Mouse (Mus musculus) kidney, adult 2 months (tissue): ENCODE results near the gene Stac2. TPM values are rescaled to one million over a fixed set of nuclear protein-coding genes. Genes with fewer than 3 reads are reported as not detected.

Experiments
- DNase-seq: peaks from one replicate; pipeline ENCODE4 v3.0.0; 2021
- H3K27ac ChIP-seq: fragments of 200-500 bp; 2 replicates; pipeline ENCODE4 v1.5.1; 2012; ENCODE audit warnings: low read depth, low read length, control low read depth, inconsistent platforms; ENCODE audit not compliant: insufficient read depth
- H3K27me3 ChIP-seq: fragments of 200-500 bp; replicated peaks from 2 replicates; pipeline ENCODE4 v1.6.1; 2012; ENCODE audit warnings: mild to moderate bottlenecking, moderate library complexity, low read length, inconsistent platforms; ENCODE audit not compliant: control insufficient read depth, insufficient read depth
- H3K36me3 ChIP-seq: fragments of 200-500 bp; 2 replicates; pipeline ENCODE4 v1.6.1; 2012; ENCODE audit warnings: mild to moderate bottlenecking, moderate library complexity, low read length, inconsistent platforms; ENCODE audit not compliant: control insufficient read depth, insufficient read depth
- H3K4me1 ChIP-seq: fragments of 200-500 bp; 2 replicates; pipeline ENCODE4 v1.6.1; 2011; ENCODE audit warnings: low read length; ENCODE audit not compliant: control insufficient read depth, insufficient read depth
- H3K4me3 ChIP-seq: fragments of 200-500 bp; 2 replicates; pipeline ENCODE4 v1.5.1; 2011; ENCODE audit warnings: mild to moderate bottlenecking, low read depth, low read length, control low read depth; ENCODE audit not compliant: insufficient read depth
- CTCF ChIP-seq: fragments of 200-500 bp; conservative IDR thresholded peaks from 2 replicates; pipeline ENCODE4 v1.5.1; 2011; ENCODE audit warnings: low read depth, mild to moderate bottlenecking, control low read depth, low read length, moderate library complexity, mixed read lengths; ENCODE audit not compliant: insufficient read depth, insufficient read length
- POLR2A ChIP-seq: fragments of 200-500 bp; IDR thresholded peaks from one replicate; pipeline ENCODE4 v1.6.1; 2011; ENCODE audit warnings: low read depth, low read length, control low read depth
- WGBS: fragments of 180-500 bp; shearing (Covaris S2); methylation state at CpG from one replicate; pipeline ENCODE4 v1.1.7; 2018; 5-methylcytosine and 5-hydroxymethylcytosine counted together
- polyA plus RNA-seq: library from polyadenylated mRNA; depleted of rRNA; stranded (reverse); fragments of >200 nt; gene quantifications from 2 replicates; pipeline ENCODE4 v1.2.3, GENCODE M21; 2012

Stac2 gene
- polyA plus RNA-seq, 1 experiment, result 0.42 TPM

DNA sequence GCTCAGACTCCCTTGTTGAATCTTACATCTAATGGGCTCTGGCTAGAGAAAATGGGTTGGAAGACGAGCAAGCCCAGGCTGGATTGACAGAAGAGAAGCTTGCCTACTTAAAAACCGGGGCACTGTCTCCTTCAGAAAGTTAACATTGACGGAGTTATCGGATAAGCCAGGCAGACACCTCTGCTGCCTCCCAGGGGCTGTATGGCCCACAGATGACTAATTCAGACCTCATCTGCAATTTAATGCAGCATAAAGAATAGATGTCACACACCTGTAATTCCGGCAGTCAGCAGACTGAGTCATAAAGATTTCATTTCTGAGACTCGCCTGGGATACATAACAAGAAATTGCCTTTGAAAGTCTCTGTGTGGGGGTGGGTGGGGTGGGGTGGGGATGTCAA, 27.2 kb upstream of the Stac2 start:
- H3K4me1 ChIP-seq, result no peaks in the 10 kb centered on the region
- no peak for DNase-seq
- H3K4me3 ChIP-seq, result no peak overlapping the region
- no peak for TF ChIP-seq CTCF
- TF ChIP-seq POLR2A, result no peak
- H3K27ac ChIP-seq, result no peak overlapping the region
- H3K27me3 ChIP-seq, result no peaks in the 10 kb centered on the region
- H3K36me3 ChIP-seq, result no peaks in the 10 kb centered on the region
- 75% methylated on average over 6 of the region's 6 CpGs for WGBS

DNA sequence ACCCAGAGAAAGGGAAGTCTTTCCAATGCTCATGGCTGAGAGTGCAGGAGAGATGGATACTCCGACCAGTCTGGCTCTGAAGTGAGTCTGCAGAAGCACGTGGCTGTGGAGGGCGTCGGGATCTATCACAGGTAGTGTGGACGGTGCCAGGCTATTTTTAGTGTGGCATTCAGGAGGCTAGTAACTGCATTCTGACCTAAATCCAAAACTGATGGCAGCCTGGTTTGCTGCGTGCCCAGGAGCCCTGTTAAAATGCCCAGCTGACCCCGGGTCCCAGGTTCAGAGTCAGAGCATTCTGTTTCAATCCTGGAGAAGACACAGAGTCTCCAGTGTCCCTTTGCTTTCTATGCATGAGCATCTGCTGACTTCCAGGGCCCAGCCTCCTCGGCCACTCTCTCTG, 23.8 kb upstream of the Stac2 start:
- H3K4me1 ChIP-seq, result no peaks in the 10 kb centered on the region
- H3K27ac ChIP-seq, result no peak overlapping the region
- no peaks in the 10 kb centered on the region for H3K27me3 ChIP-seq
- 57% methylated on average over 8 of the region's 8 CpGs for WGBS
- no peaks in the 10 kb centered on the region for H3K36me3 ChIP-seq
- no peak overlapping the region for H3K4me3 ChIP-seq
- DNase-seq, result peak; percentile 43
- no peak for TF ChIP-seq POLR2A
- no peak for TF ChIP-seq CTCF

DNA sequence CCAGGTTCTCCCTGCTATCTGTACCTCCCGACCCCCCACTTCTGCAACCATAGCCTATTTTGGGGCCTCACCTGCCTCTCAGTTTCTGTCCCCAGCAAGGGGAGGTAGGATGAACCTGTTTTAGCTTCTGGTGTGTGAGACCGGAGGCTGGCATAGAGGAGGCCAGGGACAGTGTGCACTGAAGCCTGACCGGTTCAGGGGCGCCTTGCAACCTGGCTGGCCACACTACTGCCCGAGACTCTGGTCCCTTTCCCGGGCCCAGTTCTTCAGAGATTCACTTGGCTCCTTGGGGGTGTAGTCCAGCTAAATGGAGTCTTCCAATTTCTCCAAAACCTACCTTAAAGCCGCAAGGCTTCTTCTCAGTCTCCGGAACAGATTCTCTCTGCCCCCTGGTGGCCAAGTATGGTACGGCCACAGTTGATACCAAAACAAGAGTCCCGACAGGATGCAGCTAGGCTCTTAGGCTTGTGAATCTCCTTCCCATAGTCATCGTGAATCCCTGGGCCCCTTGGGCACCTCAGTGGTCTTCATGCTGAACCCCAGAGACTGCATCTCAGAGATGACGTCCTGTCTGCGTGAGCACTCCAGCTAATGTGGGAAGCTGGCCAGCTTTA, 22.0 kb upstream of the Stac2 start:
- Histone ChIP-seq H3K36me3 (no peaks in the 10 kb centered on the region), H3K4me1 (no peaks in the 10 kb centered on the region), H3K4me3 (no peak overlapping the region), H3K27me3 (no peaks in the 10 kb centered on the region), H3K27ac (no peak overlapping the region)
- DNase-seq, result peak; percentile 86
- WGBS, result 11% methylated on average over 13 of the region's 13 CpGs
- peak; percentile 81 for TF ChIP-seq CTCF
- no peak for TF ChIP-seq POLR2A

DNA sequence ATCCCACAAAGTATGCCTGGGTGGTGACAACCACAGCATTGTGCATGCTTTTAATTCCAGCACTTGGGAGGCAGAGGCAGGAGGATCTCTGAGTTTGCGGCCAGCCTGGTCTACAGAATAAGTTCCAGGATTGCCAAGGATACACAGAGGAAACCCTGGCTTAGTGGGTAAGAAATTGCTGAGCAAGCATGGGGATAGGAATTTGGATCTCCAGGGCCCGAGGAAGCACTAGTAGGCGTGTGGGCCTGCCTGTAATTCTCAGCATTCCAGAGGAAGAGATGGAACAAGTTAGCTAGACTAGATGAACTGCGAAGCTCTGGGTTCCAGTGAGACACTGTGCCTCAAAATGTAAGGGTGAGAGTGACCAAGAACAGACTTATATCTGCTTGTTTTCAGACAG, 20.2 kb upstream of the Stac2 start:
- no peak overlapping the region for H3K4me3 ChIP-seq
- no peak for DNase-seq
- no peak overlapping the region for H3K27ac ChIP-seq
- no peaks in the 10 kb centered on the region for H3K27me3 ChIP-seq
- TF ChIP-seq CTCF (no peak), POLR2A (no peak)
- no peaks in the 10 kb centered on the region for H3K36me3 ChIP-seq
- H3K4me1 ChIP-seq, result no peaks in the 10 kb centered on the region
- WGBS, result 82% methylated on average over 4 of the region's 4 CpGs

DNA sequence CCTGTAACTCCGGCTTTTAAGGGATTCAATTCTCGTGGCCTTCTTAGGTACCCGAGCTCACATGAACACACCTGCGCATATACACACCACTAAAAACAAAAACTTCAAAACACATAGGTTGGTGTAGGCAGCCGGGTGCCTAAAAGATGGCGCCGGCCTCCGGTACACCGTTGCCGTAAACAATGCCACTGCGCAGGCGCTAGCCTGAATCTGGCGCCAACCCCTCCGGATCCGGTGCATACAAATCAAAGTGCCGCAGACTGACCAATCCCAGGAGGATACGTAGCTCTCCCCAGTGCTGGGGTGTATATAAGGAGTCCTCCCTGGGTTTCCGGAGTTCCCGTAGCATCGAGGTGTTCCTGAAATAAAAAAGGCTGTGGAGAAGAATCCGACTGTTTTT, 14.0 kb upstream of the Stac2 start:
- H3K36me3 ChIP-seq, result no peaks in the 10 kb centered on the region
- DNase-seq, result no peak
- H3K27ac ChIP-seq, result no peak overlapping the region
- H3K4me1 ChIP-seq, result no peaks in the 10 kb centered on the region
- 94% methylated on average over 21 of the region's 21 CpGs for WGBS
- no peak for TF ChIP-seq POLR2A
- TF ChIP-seq CTCF, result no peak
- no peaks in the 10 kb centered on the region for H3K27me3 ChIP-seq
- no peak overlapping the region for H3K4me3 ChIP-seq

DNA sequence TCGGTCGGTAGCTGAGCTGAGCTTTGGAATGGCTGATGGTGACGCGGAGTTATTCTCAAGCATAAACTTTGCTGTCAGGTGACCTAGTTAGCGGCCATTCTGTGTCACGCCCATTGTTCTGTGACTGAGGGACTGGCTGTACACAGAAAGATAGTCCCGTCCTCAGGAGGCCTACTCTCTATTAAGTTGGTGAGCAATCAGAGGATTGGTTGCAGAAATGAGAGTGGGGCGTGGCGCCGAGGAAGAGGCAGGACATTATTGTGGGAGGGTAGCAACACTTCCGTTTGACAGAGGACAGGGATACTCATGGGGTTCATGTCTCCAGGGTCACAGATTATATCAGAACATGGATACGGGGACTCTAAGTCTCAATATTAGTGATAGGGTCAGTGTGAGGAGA, 12.9 kb upstream of the Stac2 start:
- no peak for TF ChIP-seq CTCF
- TF ChIP-seq POLR2A, result no peak
- Histone ChIP-seq H3K27me3 (no peaks in the 10 kb centered on the region), H3K27ac (no peak overlapping the region), H3K36me3 (no peaks in the 10 kb centered on the region), H3K4me3 (no peak overlapping the region), H3K4me1 (no peaks in the 10 kb centered on the region)
- DNase-seq, result no peak
- WGBS, result 88% methylated on average over 12 of the region's 12 CpGs

DNA sequence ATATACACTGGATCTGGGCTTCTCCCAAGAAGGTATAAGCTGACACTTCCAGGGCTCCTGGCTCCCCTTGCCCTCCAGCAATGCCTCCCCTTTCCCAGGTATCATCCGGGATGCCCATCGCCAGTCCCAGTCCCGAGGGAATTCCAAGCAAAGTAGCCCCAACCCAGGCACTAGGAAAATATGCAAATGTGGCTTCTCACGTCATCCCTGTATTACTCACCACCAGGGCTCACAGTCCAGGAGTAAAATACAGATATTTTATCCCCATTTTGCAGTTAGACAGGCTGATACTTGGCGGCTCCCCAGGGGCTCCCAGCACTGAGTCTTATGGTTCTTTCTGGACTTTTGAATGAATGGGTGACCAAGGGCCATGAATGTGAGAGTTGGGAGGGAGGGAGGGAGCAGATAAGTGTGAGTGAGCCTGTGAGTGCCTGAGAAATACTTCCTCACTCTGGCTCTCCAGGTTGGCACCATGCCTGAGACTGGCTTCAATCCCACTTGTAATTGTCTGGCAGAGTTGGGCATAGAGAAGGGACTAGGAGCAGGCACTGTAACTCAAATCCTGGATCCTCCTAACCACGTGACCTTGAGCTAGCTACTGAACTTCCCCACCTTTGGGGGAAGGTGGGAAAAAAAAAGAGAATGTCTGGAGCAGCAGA, 8.8 kb upstream of the Stac2 start:
- TF ChIP-seq POLR2A (no peak), CTCF (no peak)
- Histone ChIP-seq H3K36me3 (no peaks in the 10 kb centered on the region), H3K27me3 (no peaks in the 10 kb centered on the region), H3K27ac (no peak overlapping the region), H3K4me3 (no peak overlapping the region), H3K4me1 (no peaks in the 10 kb centered on the region)
- peak; percentile 34 for DNase-seq
- 61% methylated on average over 6 of the region's 6 CpGs for WGBS
